Mouse (Mus musculus): ENCODE data around the gene Luc7l3.
"Not testable (repeated sequence)": the region's sequence is repeated elsewhere in the genome, so short reads cannot be mapped to it uniquely, and the experiment has no call there.

Luc7l3 gene

GRCm38 (mm10) chr11:94294996-94295845, 26.6 kb downstream of the Luc7l3 start:
- no peak for DNase-seq (ENCODE audit: low spot score in 2 of 2)

- DNase-seq (ENCODE audit: low spot score in 2 of 2), result no peak
Observed at GRCm38 (mm10) chr11:94290062-94290740, 31.6 kb downstream of the Luc7l3 start.

GRCm38 (mm10) chr11:94287105-94287504, 34.7 kb downstream of the Luc7l3 start:
- no peak for DNase-seq (ENCODE audit: low spot score in 2 of 2)

- no peak for DNase-seq (ENCODE audit: low spot score in 2 of 2)
Observed at GRCm38 (mm10) chr11:94285886-94286574, 35.8 kb downstream of the Luc7l3 start.

GRCm38 (mm10) chr11:94283536-94284099, 38.2 kb downstream of the Luc7l3 start:
- no peak for DNase-seq (ENCODE audit: low spot score in 2 of 2)

GRCm38 (mm10) chr11:94282291-94282690, 39.5 kb downstream of the Luc7l3 start:
- DNase-seq (ENCODE audit: low spot score in 2 of 2), result no peak

- DNase-seq (ENCODE audit: low spot score in 2 of 2), result no peak
Observed at GRCm38 (mm10) chr11:94281199-94282181, 40.3 kb downstream of the Luc7l3 start, which contains the start of gene Gm21885. Gene Gm21885, plus strand, starts transcription at chr11:94281873.

GRCm38 (mm10) chr11:94276869-94277337, 44.9 kb downstream of the Luc7l3 start:
- peak; percentile 34 to 75 for DNase-seq (ENCODE audit: low spot score in 2 of 2)

GRCm38 (mm10) chr11:94275686-94276085, 46.1 kb downstream of the Luc7l3 start:
- DNase-seq (ENCODE audit: low spot score in 2 of 2), result no peak

- DNase-seq (ENCODE audit: low spot score in 2 of 2), result no peak
Observed at GRCm38 (mm10) chr11:94275226-94275625, 46.6 kb downstream of the Luc7l3 start.

GRCm38 (mm10) chr11:94274206-94274867, 47.5 kb downstream of the Luc7l3 start:
- DNase-seq (ENCODE audit: low spot score in 2 of 2), result no peak

GRCm38 (mm10) chr11:94272960-94273927, 48.5 kb downstream of the Luc7l3 start:
- no peak for DNase-seq (ENCODE audit: low spot score in 2 of 2)

GRCm38 (mm10) chr11:94271015-94271414, 50.8 kb downstream of the Luc7l3 start:
- no peak for DNase-seq (ENCODE audit: low spot score in 2 of 2)

GRCm38 (mm10) chr11:94269906-94270305, 51.9 kb downstream of the Luc7l3 start:
- no peak for DNase-seq (ENCODE audit: low spot score in 2 of 2)

- DNase-seq (ENCODE audit: low spot score in 2 of 2), result no peak
Observed at GRCm38 (mm10) chr11:94268761-94269160, 53.0 kb downstream of the Luc7l3 start.

GRCm38 (mm10) chr11:94266155-94266554, 55.6 kb downstream of the Luc7l3 start:
- DNase-seq (ENCODE audit: low spot score in 2 of 2), result not testable (repeated sequence)

- DNase-seq (ENCODE audit: low spot score in 2 of 2), result no peak
Observed at GRCm38 (mm10) chr11:94265134-94265785, 56.5 kb downstream of the Luc7l3 start.
